Mouse (Mus musculus) gastrocnemius, postnatal 4 days (tissue): ENCODE data around the gene Ovol2. TPM values are rescaled to one million over a fixed set of nuclear protein-coding genes. Genes with fewer than 3 reads are reported as not detected.
A peak's percentile ranks its signal among the peaks of the same experiment; 100 is the strongest.
"Not testable (repeated sequence)": the region's sequence is repeated elsewhere in the genome, so short reads cannot be mapped to it uniquely, and the experiment has no call there.

Experiments used
- DNase-seq, 2 experiments: peaks; one replicate each; pipeline ENCODE4 v3.0.0; 2021 to 2022; ENCODE audit warnings: low spot score in 2 of 2, mixed read lengths in 2 of 2
- long read RNA-seq, 2 experiments: library from polyadenylated mRNA; stranded (forward); transcript quantifications; one replicate each; pipeline ENCODE4 v2.0.0; 2021
- total RNA-seq, 2 experiments: library from RNA; stranded (reverse); gene quantifications; 2 replicates each; pipeline ENCODE4 v1.2.3; 2021

Gene Ovol2
- not detected for total RNA-seq
- long read RNA-seq, experiment 1, result 0 reads
- long read RNA-seq, experiment 2, partial matches to known transcripts, result 0 of 1 reads
- long read RNA-seq, experiment 2, other reads (novel, unspliced or antisense), result 1 of 1 reads

DNA sequence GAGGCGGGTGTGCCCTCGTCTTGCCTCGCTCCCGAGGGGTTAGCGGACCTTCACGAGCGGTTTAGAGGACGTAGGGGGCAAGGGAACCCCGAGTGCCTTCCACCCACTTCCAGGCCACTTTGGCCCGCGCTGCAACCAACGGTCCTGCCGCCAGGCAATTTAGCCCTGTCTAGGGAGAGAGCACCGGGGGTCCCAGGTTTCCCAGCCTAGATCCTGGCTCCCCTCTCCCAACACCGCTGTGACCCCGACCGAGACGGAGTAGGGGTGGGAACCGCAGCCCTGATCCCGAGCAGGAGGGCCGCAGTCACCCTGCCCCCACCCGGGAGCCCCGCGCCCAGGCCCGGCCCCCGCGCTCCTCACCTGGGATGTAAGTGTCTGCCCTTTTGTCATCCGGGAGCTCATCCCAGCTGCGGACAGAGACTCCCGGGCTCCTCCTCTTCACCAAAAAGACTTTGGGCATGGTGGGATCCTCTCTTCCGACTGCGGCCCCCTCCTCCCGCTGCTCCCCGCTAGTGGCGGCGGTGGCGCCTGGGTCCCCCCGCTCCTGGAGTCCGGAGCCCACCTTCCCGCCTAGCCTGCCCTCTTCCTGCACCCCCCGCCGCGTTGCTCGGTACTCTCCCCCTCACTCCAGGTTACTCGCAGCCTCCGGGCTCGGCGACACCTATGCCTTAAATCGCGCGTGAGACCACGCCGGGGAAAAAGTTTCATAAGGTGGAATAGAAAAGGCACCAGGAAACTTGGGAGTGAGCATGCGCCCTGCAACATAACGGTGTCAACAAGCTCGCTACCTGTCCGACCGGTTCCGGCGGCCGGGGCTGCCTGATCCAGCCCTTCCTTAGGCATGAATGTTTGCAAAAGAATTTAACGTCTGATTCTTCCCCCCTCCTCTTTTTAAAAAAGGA, at the start of gene Ovol2:
Ovol2 (minus strand) TSS at position 746 of the 902 bp plus-strand sequence.
- peak in 1 of 2 experiments; percentile 10 for DNase-seq

DNA sequence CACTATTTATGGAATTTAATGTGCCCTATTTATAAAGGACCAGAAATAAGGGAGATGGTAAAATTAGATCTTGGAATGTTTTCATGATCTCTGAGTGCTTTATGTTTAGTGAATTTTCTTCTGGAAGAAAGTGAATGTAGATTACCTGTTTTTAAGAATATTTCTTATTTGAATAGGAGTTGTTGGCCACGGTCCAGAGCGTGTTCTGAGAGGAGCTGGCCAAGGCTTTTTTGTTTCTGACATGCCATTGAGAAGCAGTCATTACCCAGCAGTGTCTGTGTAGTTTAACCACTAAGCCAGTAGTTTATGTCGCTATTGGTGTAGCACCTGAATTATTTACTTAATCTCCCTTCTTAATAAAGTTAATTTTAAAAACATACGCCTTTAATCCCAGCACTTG, 49.8 kb upstream of the Ovol2 start:
- no peak for DNase-seq

DNA sequence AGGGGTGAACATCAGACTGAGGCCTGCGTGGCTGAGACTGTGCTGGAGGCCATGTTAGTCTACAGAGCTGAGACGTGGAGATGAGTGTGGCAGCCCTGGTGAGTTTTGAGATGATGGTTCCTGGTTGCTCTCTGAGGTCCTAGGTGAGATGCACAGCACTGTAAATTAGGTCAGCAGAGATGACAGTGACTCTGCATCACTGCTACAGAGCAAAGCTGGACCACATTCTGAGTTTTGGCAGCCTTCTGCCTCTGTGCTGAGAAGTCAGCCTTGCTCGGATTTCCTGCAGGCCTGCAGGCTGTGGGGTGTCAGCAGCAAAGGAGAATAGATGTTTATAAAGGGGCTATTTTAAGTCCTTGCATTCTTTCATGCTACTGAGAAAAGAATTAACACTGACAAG, 49.3 kb upstream of the Ovol2 start:
- no peak for DNase-seq

DNA sequence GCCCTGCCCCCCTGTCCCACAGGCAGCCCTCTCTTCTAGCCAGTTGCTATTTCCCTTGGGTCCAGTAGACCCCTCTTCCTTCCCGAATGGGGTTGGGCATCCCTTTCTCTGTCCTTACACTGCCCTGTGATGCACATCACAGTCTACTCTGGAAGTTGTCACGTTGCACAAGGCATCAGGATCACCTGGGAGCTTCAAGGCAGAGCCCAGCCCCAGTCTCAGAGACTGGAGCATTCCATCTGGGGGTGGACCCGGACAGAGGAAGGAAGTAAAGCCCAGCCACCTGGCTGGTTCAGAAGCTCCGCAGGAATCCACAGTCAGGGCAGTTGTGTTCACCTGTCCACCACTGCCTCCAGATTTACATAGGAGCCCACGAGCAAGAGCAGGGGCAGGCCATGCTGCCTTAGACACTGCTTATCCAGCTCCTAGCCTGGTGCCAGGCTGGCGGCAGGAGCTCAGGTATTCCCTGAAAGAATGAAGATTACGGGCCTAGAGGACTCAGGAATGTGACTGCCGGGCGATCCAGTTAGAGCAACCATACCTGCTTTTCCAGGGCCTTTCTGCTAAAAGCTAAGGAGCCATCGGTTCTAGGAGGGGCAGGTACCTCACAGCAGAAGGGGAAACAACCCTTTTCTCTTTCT, 43.2 kb upstream of the Ovol2 start:
- no peak for DNase-seq

DNA sequence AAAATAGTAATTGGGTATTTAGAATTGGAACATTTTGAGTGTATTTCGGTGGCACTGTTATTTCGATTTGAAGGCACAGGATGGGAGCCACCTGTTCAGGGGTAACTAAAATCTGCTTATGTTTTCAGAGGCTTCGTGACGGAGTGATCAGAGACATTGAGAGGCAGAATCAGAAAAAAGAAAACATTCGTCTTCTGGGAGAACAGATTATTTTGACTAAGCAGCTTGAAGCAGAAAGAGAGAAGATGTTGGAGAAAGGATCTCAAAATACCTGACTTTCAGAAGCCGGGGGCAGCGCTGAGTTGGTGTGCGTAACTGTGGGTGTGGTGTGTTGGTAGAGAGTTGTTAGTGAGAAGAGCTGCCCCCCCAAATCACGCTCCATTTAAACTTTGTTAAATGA, 41.1 kb upstream of the Ovol2 start:
- DNase-seq, result no peak

DNA sequence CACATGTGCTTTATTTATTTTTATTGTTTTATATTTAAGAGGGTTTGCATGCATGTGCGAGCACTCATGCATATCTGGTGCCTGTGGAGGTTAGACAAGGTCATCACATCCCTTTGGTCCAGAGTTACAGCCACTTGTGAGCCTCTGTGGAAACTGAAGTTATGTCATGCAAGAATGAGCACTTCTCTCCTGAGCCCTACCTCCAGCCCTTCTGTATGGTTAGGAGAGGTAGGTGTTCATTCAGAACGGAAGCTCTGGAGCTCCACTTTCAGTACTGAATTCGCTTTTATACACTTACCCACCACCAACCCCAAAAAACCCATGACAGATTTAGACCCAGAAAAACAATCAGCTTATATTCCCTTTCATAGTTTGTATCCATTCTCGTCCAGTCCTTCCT, 39.6 kb upstream of the Ovol2 start:
- no peak for DNase-seq

DNA sequence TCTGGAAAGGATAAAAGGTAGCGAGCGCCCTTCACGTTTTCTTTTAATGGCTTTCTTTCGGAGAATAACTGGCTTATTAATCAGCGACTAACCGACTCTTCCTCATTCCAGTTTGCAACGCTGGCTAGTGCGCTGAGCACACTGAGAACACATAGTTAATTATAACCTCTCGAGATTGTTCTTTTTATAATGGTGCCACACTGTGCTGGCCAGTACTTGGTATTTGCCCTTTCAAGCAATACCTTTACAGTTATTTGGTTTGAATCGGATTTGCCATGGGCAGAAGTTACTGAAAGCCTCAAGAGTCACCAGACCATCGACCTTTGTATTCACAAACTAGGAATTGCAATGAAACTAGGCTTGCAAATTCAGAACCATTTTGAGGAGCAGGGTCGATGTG, 37.6 kb upstream of the Ovol2 start:
- DNase-seq, result no peak

DNA sequence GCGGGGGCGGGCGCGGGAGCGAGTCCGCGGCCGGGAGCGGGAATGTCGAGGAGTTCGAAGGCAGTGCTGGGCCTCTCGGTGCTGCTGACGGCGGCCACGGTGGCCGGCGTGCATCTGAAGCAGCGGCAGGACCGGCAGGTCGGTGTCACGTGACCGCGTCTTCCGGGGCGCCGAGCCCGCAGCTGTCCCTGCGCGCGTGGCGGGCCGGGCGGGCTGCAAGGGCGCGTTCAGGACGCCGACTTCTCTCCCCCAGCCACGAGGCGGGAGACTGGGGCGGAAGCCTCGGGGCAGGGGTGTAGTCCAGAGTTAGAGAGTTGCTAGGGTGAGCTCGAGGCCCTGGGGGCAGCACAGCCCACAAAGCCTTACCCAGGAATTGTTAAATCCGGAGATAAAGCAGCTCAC, 37.1 kb upstream of the Ovol2 start:
- DNase-seq, result peak; percentile 65 to 84

DNA sequence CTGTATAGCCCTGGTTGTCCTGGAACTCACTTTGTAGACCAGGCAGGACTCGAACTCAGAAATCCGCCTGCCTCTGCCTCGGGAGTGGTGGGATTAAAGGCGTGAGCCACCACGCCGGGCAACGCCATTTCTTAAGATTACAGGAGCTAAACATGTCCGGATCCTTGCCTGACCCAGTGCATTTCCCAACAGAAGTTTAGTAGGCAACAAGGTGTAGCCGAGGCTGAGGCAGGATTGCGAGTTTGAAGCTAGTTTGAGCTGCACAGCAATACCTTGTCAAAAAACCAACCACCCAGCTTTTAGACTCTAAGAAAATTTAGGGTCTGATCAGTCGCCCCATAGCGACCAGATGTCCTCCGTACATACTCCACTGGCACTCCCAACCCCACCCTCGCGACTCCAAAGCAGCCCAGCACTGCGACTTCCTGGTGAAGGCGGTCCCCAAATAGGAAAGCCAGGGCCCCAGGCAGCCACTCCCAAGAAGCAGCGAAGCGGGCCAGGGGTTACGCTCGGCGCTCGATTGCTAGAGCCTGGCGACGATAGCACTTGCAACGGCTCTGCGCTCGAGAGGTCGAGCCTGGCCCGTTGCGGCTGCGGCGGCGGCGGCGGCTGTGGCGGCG, 36.6 kb upstream of the Ovol2 start, which contains the start of the genes Kat14 and Pet117:
Kat14 (plus strand) TSS at position 584 of the 620 bp plus-strand sequence.
Pet117 (plus strand) TSS at position 597 of the 620 bp plus-strand sequence.
- peak; percentile 81 to 97 for DNase-seq

DNA sequence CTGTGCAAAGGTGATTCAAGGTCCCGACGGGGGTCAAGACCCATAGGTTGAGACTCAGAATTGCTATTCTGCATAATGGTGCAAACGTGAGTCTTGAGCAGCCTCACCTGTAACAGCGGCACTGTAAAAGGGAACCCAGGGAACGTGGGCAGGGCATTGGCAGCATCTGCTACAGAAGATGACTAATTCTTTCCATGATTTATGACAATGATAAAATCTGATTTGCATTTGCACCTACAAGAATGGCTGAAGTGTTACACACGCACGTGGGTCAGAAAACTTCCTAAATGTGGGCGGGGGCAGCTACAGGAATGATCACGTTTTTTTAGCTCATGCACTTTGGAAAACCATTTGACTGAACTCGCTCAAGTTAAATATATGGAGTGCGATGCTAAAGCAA, 20.9 kb upstream of the Ovol2 start:
- DNase-seq, result no peak

DNA sequence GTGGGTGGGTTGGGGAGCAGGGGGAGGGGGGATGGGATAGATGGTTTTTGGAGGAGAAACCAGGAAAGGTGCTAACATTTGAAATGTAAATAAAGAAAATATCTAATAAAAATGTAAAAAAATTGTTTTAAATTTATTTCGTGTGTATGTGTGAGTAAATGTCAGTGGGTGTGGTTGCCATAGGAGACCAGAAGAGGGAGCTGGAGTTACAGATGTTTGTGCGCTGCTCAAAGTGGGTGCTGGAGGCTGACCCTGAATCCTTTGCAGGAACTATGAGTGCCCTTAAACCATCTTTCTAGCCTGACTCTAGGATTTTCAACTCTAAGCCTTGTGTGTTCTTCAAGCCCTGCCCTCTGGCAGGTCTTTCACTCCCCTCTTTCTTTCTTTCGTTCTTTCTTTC, 16.6 kb upstream of the Ovol2 start:
- DNase-seq, result no peak

DNA sequence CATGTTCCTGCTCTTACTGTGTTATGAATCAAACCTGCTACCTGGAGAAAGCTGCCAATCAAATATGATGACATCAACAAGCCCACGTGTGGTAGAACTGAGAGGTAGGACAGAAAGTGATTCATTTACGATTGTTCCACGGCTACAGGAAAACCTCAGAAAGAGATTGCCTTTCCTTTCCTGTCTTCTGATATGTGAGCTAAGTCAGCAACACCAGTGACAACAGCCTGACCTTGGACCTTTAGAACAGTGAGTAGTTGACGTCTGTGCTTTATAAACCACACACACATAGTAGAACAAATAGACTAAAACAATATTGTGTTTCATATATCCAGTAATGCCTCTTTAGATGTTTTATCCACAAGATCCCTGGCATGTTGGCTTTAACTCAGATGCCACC, 11.2 kb upstream of the Ovol2 start:
- DNase-seq, result no peak

DNA sequence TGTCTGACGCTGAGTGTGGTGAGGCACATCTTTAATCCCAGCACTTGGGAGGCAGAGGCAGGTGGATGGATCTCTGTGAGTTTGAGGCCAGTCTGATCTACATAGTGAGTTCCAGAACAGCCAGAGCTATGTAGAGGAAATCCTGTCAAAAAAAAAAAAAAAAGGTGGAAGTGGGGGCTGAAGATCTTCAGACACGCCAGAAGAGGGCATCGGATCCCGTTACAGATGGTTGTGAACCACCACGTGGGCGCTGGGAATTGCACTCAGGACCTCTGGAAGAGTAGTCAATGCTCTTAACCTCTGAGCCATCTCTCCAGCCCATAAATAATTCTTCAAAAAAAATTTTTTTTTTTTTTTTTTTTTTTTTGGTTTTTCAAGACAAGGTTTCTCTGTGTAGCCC, 6.2 kb upstream of the Ovol2 start:
- DNase-seq, result not testable (repeated sequence)

DNA sequence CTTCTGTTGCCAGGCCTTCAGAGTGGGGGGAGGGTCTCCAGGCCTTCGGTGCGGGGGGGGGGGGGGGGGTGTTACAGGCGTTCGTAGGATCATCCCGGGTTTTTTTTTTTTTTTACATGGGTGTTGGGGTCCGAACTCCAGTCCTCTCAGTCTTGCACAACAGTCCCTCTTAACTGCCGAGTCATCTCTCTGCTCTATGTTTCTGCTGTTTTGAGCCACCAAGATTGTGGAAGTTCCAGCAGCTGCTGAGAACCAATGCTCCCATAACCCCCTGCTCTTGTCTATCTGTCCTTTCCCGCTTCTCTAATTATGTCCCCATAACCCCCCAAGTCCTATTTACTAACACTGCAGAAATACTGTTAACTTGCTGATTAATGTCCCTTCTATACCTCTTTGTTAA, 5.8 kb upstream of the Ovol2 start:
- DNase-seq, result no peak

DNA sequence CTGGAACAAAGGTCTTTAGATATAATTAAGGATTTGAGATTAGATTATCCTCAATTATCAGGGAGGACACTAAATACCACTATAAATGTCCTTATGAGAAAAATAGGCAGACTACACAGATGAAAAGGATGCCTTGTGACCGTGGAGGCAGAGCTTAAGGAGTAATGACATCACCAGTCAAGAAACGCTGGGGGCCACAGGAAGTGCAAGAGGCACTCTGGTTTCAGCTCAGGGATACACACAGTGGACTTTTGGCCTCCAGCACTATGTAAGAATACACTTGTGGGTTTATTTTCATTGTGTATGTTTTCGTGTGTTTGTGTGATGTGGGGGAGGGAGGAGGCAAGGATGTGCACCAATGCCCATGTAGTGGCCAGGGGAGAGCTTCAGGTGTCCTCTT, 5.3 kb upstream of the Ovol2 start:
- DNase-seq, result no peak

DNA sequence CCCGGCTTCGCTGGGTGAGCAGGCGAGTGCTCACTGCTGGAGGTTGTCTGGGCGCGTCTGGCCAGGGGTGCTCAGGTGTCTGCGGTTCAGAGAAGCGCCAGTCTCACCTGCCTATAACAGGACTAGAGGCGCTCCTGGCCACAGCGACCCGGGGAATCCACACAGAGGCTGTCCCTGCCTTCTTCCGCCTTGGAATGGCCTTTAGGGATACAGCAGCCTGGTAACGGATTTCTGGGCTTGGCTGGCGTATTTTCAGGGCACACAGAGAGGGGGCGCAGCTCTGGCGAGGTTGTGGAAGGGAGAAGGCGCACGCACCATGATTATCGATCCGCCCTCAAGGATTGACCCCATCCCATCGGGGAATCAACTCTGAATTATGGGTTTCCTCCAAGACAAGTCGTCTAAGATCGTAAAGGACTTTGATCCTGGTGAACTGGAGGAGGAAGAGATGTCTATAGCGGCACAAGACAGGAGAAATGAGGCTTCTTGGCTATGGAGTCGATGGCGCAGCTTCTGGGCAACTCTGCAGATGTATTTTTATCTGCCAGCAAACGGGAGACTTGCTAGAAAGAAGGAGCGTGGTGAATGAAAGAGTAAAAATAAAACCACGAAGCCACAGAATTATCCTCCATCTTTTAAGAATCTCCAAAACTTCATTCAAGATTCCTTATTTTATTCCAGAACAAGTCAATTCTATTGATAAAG, 1.3 kb upstream of the Ovol2 start:
- DNase-seq, result no peak

DNA sequence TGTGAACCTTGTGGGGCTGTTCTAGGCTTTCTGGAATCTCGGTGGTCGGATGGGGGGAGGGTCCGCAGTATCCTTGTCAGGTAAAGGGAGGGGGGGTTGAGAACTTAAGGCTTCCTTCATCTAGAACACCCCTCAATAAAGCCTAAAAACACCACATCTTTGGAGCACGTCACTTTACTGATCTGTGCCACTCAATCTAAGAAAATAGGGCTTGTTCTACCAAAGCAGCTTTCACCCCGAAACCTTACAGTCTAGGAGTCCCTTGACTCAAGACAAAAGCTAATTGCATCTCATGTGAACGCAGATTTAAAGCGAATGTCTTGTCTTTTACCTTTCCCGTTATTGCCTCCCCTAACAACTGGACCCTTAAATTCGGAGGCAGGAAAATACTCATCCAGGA, 540 bp upstream of the Ovol2 start:
- no peak for DNase-seq

DNA sequence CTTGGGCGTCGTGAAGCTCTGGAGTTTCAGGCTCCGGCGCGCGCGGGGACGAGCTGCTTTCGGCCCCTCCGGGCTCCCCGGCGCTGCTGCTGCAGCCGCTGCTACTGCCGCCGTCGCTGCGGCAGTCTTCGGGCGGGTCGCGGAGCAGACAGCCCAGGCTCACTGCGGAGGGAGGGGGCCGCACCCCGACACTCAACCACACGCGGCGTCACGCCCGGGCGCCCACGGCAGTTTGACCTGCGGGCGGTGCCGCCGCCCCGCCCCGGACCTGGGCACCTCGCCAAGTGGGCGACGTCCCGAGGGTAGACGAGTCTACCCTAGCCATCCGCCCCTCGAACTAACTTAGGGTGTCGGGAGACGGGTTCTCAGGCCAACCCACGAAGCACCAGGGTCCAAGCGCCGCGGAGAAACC, 980 bp downstream of the Ovol2 start:
- peak; percentile 18 to 20 for DNase-seq

DNA sequence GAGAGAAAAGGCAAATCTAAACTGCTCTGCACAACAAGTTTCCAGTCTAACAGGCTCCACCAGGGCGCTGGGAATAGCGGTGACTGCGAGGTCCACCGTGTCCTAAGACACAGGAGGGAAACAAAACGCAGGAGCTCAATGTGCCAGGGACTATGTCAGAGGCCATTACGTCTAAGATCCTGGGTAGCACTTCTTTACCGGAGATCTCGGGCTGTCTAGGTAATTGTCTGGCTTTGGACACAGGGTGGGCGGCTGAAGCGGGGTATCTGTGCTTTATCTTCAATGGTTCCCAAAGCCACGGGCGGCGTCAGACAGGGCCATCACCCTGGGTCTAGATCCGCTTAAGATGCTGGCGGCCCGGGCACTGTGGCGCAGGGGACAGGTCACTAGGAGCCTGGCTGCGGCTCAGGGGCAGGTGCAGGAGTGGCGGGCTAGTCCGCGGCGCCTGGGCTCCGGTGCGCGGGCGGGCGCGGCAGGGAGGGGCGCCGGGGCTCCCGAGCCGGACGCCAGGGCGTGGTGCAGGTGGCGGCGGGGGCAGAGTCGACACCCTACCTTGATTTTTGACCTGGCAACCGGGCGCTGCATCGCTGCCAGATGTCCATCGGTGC, 1.5 kb downstream of the Ovol2 start:
- peak in 1 of 2 experiments; percentile 10 for DNase-seq

DNA sequence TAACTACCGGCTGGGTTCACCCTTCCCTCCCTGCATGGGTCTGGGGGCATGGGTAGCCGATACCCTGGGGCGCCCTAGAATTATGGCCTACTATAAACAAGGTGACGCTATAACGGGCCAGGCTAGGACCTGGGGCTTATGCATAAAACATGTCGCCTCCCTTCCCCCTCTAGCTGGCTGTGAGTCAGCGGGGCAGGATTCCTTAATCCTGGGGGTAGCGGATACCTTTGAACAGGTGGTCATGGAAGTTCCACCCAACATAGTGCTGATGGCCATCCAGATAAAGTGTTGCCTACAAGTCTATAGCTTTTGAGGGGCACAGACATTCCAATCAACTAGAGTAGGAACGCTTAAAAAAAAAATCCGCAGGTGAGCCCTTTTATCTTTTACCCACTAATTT, 2.0 kb downstream of the Ovol2 start:
- no peak for DNase-seq

DNA sequence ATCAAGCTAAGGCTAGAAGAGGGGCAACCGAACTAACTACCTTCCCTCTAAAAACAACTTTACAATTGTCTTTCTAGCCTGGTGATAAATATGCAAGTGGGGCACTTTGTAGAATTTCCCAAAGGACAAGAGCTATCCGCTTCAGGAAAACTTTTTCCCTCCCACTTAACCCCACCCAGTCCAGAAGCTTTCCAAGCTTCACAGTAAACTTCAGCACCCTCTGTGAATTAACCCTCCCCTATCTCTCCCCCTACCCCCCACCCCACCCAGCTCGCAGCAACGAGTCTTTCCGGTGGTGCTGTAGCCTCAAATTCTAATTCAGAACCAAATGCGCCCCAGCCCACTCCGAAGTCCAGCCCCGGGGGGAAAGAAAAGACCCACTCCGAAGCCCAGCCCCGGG, 2.5 kb downstream of the Ovol2 start:
- DNase-seq, result no peak
